Mouse (Mus musculus) MEL-GATA-1-ER (cell line): ENCODE data around the gene Gm16503.
"Not testable (repeated sequence)": the region's sequence is repeated elsewhere in the genome, so short reads cannot be mapped to it uniquely, and the experiment has no call there.

Experiments
- DNase-seq: peaks from one replicate; pipeline ENCODE4 v3.0.0-alpha.2; 2012; ENCODE audit warnings: low read depth; ENCODE audit errors: extremely low read depth

Gene Gm16503

GRCm38 (mm10) chr4:147539918-147540317 lies at the start of gene Gm16503:
TSS of gene Gm16503 (plus strand) at chr4:147540218.
- DNase-seq: not testable (repeated sequence)

GRCm38 (mm10) chr4:147492117-147492516 lies 47.9 kb upstream of the Gm16503 start, which contains the start of gene Zfp982:
TSS of gene Zfp982 (plus strand) at chr4:147492417.
- DNase-seq: not testable (repeated sequence)

- DNase-seq: not testable (repeated sequence)
These were observed 41.0 kb upstream of the Gm16503 start for GRCm38 (mm10) chr4:147498772-147499613.

- DNase-seq: no peak
These were observed 30.8 kb upstream of the Gm16503 start for GRCm38 (mm10) chr4:147509174-147509573.

- DNase-seq: no peak
These were observed 21.0 kb upstream of the Gm16503 start for GRCm38 (mm10) chr4:147518981-147519380.

GRCm38 (mm10) chr4:147520100-147520499 lies 19.9 kb upstream of the Gm16503 start:
- DNase-seq: no peak

GRCm38 (mm10) chr4:147525125-147525524 lies 14.9 kb upstream of the Gm16503 start:
- DNase-seq: no peak

GRCm38 (mm10) chr4:147530366-147530765 lies 9.7 kb upstream of the Gm16503 start:
- no peak for DNase-seq

- not testable (repeated sequence) for DNase-seq
These were observed 4.1 kb upstream of the Gm16503 start for GRCm38 (mm10) chr4:147535916-147536315.

- DNase-seq: no peak
These were observed 2.3 kb upstream of the Gm16503 start for GRCm38 (mm10) chr4:147537702-147538101.

- DNase-seq: no peak
These were observed 1.1 kb downstream of the Gm16503 start for GRCm38 (mm10) chr4:147541105-147541504.

- not testable (repeated sequence) for DNase-seq
These were observed 13.1 kb downstream of the Gm16503 start, which contains the start of gene Zfp985 for GRCm38 (mm10) chr4:147553071-147553470. TSS of gene Zfp985 (plus strand) at chr4:147553277.

GRCm38 (mm10) chr4:147554361-147554760 lies 14.3 kb downstream of the Gm16503 start:
- not testable (repeated sequence) for DNase-seq

GRCm38 (mm10) chr4:147556921-147557320 lies 16.9 kb downstream of the Gm16503 start:
- DNase-seq: not testable (repeated sequence)

- DNase-seq: not testable (repeated sequence)
These were observed 18.0 kb downstream of the Gm16503 start for GRCm38 (mm10) chr4:147558011-147558410.

- not testable (repeated sequence) for DNase-seq
These were observed 19.1 kb downstream of the Gm16503 start for GRCm38 (mm10) chr4:147559096-147559495.

- DNase-seq: no peak
These were observed 25.6 kb downstream of the Gm16503 start for GRCm38 (mm10) chr4:147565426-147566220.

GRCm38 (mm10) chr4:147571156-147571555 lies 31.1 kb downstream of the Gm16503 start:
- not testable (repeated sequence) for DNase-seq

- DNase-seq: peak; percentile 37
These were observed 39.4 kb downstream of the Gm16503 start for GRCm38 (mm10) chr4:147579371-147579770.

- DNase-seq: no peak
These were observed 46.8 kb downstream of the Gm16503 start for GRCm38 (mm10) chr4:147586511-147587473.
